Mouse (Mus musculus) forebrain, embryonic 15.5 days (tissue): ENCODE measurements around the gene Cabp2. TPM values are rescaled to one million over a fixed set of nuclear protein-coding genes. Genes with fewer than 3 reads are reported as not detected.
"Not testable (repeated sequence)": the region's sequence is repeated elsewhere in the genome, so short reads cannot be mapped to it uniquely, and the experiment has no call there.

Experiments used
- ATAC-seq: fragments of 200-750 bp; cut with Nextera tagmentation; replicated peaks from 2 replicates; pipeline ENCODE4 v1.8.0; 2017; ENCODE audit warnings: mild to moderate bottlenecking, moderate TSS enrichment, moderate library complexity
- H3K27ac ChIP-seq: fragments of 300-500 bp; sonication (generic); replicated peaks from 2 replicates; pipeline ENCODE4 v1.5.1; 2015; ENCODE audit warnings: mild to moderate bottlenecking, inconsistent platforms
- H3K27me3 ChIP-seq: fragments of 300-500 bp; sonication (generic); 2 replicates; pipeline ENCODE4 v1.6.1; 2015; ENCODE audit warnings: inconsistent platforms
- H3K36me3 ChIP-seq: fragments of 300-500 bp; sonication (generic); 2 replicates; pipeline ENCODE4 v1.6.1; 2015; ENCODE audit warnings: mild to moderate bottlenecking, inconsistent platforms
- H3K4me1 ChIP-seq: fragments of 300-500 bp; sonication (generic); 2 replicates; pipeline ENCODE4 v1.6.1; 2015; ENCODE audit warnings: inconsistent platforms
- H3K4me2 ChIP-seq: fragments of 300-500 bp; sonication (generic); replicated peaks from 2 replicates; pipeline ENCODE4 v1.6.1; 2015; ENCODE audit warnings: mild to moderate bottlenecking, inconsistent platforms
- H3K4me3 ChIP-seq: fragments of 300-500 bp; sonication (generic); 2 replicates; pipeline ENCODE4 v1.5.1; 2015; ENCODE audit warnings: mild to moderate bottlenecking, inconsistent platforms
- H3K9ac ChIP-seq: fragments of 300-500 bp; sonication (generic); replicated peaks from 2 replicates; pipeline ENCODE4 v1.6.1; 2015; ENCODE audit warnings: mild to moderate bottlenecking, inconsistent platforms
- H3K9me3 ChIP-seq: fragments of 300-500 bp; sonication (generic); 2 replicates; pipeline ENCODE4 v1.6.1; 2016; ENCODE audit warnings: inconsistent platforms
- WGBS: fragments of 180-500 bp; shearing (Covaris S2); methylation state at CpG from one replicate; pipeline ENCODE4 v1.1.7; 2015; ENCODE audit warnings: mixed read lengths; 5-methylcytosine and 5-hydroxymethylcytosine counted together
- polyA plus RNA-seq: library from polyadenylated mRNA; unstranded; fragments of >200 nt; fragmentation: Nextera tagmentation; extraction: Ambion mirVana; gene quantifications from 2 replicates; pipeline ENCODE4 v1.2.1, GENCODE M21; 2015

The Cabp2 gene
- polyA plus RNA-seq, 1 experiment from 2014 or later, result not detected

DNA sequence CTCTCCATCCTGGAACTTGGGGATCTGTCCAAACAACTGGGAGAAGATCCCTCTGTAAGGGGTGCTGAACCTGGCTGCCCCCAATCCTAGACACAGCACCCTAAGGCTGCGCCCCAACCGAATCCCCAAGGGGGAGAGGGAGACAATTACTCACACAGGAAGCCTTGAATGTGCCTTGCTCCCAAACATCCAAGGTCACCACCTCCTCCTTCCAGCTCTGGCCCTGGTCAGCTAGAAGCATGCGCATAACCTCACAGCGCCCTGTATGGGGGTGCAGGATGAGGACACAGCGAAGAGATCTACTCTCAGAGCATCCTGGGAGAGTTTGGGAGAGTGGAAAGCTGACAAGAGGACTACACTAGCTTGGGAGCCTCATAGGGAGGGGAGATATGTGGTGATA lies 22.8 kb upstream of the Cabp2 start:
- H3K9me3 ChIP-seq, result no peaks in the 10 kb centered on the region
- no peak overlapping the region for H3K9ac ChIP-seq
- H3K4me3 ChIP-seq, result no peak overlapping the region
- H3K27me3 ChIP-seq, result no peaks in the 10 kb centered on the region
- no peaks in the 10 kb centered on the region for H3K36me3 ChIP-seq
- 88% methylated on average over 5 of the region's 5 CpGs for WGBS
- ATAC-seq, result no peak
- no peak overlapping the region for H3K27ac ChIP-seq
- H3K4me2 ChIP-seq, result no peak overlapping the region
- H3K4me1 ChIP-seq, result no peaks in the 10 kb centered on the region

DNA sequence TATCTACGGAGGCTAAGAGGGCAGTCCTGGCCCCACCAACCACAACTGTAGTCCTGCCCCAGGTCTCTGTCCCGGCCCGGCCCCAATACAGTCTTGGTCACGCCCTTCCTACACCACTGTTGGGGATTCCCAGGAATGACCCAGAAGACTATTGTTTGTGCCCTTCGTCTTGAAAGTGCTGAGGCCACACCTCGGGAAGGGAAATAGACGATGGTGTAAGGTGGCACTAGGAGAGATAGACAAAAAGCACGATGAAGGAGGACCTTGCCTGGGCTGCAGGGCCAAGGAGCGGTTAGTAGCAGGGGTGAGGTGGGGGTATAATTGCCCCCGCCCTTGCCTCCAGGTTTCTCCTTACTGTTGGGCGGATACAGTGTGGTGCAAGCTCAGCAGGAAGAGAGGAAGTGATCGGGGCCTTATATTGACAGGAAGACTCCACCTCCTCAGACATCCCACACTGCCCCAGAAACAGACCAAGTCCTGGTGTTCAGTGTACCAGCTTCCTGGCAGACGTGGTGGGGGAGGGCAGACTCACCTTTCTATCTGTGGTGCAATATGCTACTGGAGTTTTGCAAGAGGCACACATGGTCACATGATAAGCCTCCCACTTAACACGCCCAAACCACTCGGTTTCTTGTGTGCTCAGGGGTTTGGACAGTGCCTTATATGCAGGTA lies 22.2 kb upstream of the Cabp2 start, which contains the start of gene Gstp3:
Gene Gstp3 (minus strand): TSS at position 501 of the 672 bp plus-strand sequence.
- Histone ChIP-seq H3K27ac (no peak within 1 kb of the TSS), H3K9ac (no peak within 1 kb of the TSS), H3K4me1 (no peaks in the 10 kb centered on the region), H3K36me3 (no peaks in the 10 kb centered on the region), H3K4me3 (no peak within 1 kb of the TSS), H3K4me2 (no peak within 1 kb of the TSS), H3K9me3 (no peaks in the 10 kb centered on the region), H3K27me3 (no peaks in the 10 kb centered on the region)
- no peak for ATAC-seq
- 84% methylated on average over 15 of the region's 15 CpGs for WGBS

DNA sequence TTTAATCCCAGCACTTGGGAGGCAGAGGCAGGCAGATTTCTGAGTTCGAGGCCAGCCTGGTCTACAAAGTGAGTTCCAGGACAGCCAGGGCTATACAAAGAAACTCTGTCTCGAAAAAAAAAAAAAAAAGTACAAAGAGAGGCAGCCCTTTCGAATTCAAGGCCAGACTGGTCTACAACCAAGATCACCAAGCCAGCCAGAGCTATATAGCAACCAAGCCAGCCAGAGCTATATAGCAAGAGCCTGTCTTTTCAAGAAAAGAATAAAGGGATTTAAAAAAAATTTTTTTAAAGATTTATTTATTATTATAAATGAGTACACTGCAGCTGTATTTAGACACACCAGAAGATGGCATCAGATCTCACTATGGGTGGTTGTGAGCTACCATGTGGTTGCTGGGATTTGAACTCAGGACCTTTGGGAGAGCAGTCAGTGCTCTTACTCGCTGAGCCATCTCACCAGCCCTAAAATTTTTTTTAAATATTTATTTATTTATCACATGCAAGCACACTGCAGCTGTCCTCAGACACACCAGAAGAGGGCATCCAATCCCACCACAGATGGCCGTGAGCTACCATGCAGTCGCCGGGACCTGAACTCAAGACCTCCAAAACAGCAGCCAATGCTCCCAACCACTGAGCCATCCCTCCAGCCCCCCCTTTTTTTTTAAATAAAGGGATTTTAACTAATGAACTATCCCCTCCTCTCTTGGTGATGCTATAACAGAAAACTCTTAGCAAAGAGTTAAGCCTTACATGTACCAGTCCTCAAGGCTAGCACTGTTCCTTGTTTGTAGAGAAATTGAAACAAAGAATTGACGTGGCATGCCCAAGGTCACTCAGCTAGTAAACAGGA lies 21.1 kb upstream of the Cabp2 start:
- not testable (repeated sequence) for H3K9me3 ChIP-seq, H3K9ac ChIP-seq, H3K4me2 ChIP-seq, H3K27me3 ChIP-seq, H3K27ac ChIP-seq, ATAC-seq, H3K4me3 ChIP-seq, H3K4me1 ChIP-seq, H3K36me3 ChIP-seq
- WGBS, result 93% methylated on average over 8 of the region's 8 CpGs

DNA sequence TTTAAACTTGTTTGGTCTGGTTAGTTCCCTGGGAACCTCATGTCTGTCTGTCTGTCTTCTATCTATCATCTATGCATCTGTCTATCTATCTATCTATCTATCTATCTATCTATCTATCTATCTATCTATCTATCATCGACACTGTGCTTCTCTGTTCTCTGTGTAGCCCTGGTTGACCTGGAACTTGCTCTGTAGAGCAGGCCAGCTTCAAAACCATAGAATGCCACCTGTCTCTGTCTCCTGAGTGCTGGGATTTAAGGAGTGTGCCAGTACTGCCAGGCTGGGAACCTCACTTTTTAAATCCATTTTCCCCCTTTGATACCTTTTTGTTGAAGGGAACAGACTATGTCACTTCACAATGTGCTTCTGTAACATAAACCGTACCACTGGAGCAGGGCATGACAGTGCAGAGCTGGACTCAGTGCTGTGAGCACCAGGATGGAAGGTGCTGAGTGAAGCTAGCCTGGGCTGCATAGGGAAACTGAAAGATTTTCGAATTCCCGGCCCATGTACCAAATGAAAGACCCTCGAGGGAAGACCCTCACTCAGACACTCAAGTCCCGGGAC lies 20.4 kb upstream of the Cabp2 start:
- Histone ChIP-seq H3K4me1 (no peaks in the 10 kb centered on the region), H3K9ac (no peak overlapping the region), H3K4me3 (no peak overlapping the region), H3K36me3 (no peaks in the 10 kb centered on the region), H3K27me3 (no peaks in the 10 kb centered on the region), H3K27ac (no peak overlapping the region), H3K9me3 (no peaks in the 10 kb centered on the region), H3K4me2 (no peak overlapping the region)
- ATAC-seq, result no peak
- 87% methylated on average over 6 of the region's 6 CpGs for WGBS

DNA sequence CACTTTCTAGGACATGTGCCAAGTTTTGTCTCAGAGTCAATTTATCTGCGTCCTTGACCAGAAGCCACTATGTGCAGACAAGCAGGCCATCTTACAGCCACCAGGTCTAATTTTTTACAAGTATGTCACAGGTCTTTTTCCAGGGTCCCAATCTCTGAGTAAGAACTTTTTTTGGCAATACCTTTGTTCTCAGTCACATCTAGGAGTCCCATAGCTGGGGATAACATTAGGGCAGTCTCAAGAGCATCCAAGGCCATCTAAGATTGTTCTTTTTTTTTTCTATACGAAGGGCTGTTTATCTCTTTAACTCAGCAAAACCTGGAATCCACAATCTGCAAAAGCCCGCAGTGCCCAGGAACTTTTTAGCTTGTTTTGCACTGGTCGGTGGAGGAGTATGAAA lies 18.0 kb upstream of the Cabp2 start:
- not testable (repeated sequence) for H3K4me3 ChIP-seq, H3K9me3 ChIP-seq

DNA sequence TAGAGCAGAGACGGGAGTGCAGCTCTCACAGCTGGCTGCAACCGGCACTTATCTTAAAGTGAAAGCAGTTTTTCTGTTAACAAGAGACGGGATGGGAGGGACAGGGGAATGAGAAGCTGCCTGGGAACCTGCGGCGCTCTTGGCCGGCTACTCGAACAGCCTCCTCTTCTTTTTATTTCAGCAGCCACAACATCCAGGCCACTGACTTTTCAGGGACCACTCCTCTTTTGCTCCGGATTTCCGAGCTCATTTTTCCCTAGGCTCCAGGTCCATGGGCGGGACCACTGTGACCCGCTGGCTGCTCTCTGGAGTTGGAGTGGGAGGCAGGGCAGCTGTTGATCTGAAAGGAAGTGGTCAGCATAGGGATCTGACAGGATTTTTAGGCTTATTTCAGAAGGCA lies 16.9 kb upstream of the Cabp2 start:
- not testable (repeated sequence) for H3K9ac ChIP-seq, H3K9me3 ChIP-seq, H3K27me3 ChIP-seq, H3K4me2 ChIP-seq, H3K4me3 ChIP-seq, H3K27ac ChIP-seq, H3K4me1 ChIP-seq, ATAC-seq, H3K36me3 ChIP-seq
- 27% methylated on average over 2 of the region's 11 CpGs for WGBS

More for the DNA sequence above, 18.0 kb upstream of the Cabp2 start:
- H3K9ac ChIP-seq, ATAC-seq, H3K27ac ChIP-seq, H3K4me2 ChIP-seq, H3K4me1 ChIP-seq, H3K36me3 ChIP-seq, H3K27me3 ChIP-seq: not testable (repeated sequence)
- WGBS, result 92% methylated on average over 3 of the region's 4 CpGs

DNA sequence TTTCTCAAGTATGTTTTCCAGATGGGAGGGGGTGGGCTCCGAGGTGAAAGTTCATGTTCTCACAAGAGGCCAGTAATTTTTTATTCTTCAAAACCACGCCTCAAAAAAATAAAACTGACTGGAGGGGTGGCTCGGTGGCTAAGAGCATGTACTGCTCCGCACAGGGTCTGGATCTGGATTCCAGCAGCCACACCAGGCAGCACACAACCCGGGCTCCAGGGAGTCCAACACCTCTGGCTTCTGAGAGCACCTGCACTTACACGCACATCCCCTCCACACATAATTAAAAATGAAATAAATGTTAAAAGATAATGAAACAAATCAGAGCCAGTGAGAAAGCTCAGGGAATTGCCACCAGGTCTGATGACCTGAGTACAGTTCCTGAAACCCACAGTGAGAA lies 15.1 kb upstream of the Cabp2 start:
- Histone ChIP-seq H3K4me2 (no peak overlapping the region), H3K4me1 (no peaks in the 10 kb centered on the region), H3K9me3 (no peaks in the 10 kb centered on the region), H3K27ac (no peak overlapping the region), H3K27me3 (no peaks in the 10 kb centered on the region), H3K4me3 (no peak overlapping the region), H3K9ac (no peak overlapping the region), H3K36me3 (no peaks in the 10 kb centered on the region)
- WGBS, result 88% methylated on average over 6 of the region's 6 CpGs
- no peak for ATAC-seq

DNA sequence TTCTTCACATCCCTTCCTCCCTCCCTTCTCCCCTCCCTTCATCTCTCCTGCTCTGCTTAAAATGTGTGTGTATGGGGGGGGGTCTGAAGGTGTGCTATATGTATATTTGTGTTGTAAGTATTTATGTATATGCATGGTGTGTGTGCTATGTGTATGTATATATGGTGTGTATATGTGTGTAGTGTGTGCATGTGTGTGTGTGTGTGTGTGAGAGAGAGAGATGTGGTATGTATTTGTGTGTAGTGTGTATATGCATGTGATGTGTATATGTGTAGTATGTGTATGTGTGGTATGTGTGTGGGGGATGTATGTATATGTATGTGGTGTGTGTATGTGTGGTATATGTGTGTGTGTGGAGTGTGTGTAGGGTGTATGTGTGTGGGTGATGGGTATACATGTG lies 14.5 kb upstream of the Cabp2 start:
- no peaks in the 10 kb centered on the region for H3K4me1 ChIP-seq
- no peak for ATAC-seq
- H3K4me2 ChIP-seq, result no peak overlapping the region
- H3K9me3 ChIP-seq, result no peaks in the 10 kb centered on the region
- H3K36me3 ChIP-seq, result no peaks in the 10 kb centered on the region
- H3K4me3 ChIP-seq, result no peak overlapping the region
- no peaks in the 10 kb centered on the region for H3K27me3 ChIP-seq
- no peak overlapping the region for H3K27ac ChIP-seq
- H3K9ac ChIP-seq, result no peak overlapping the region

DNA sequence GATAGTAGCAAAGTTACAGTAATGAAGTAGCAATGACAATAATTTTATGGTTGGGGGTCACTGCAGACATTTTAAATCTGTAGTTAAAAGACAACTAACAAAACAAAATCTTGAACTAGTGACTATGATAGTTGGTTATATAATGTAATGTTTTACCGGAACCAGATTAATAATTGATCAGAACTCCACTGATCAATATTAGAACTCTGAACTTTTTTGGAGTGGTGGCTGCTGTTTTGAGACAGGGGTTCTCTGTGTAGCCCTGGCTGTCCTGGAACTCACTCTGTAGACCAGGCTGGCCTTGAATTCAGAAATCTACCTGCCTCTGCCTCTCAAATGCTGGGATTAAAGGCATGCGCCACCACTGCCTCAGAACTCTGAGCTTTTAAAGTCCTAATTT lies 13.1 kb upstream of the Cabp2 start:
- not testable (repeated sequence) for H3K36me3 ChIP-seq, H3K27me3 ChIP-seq, H3K4me2 ChIP-seq, H3K4me3 ChIP-seq, H3K9ac ChIP-seq, ATAC-seq, H3K27ac ChIP-seq, H3K4me1 ChIP-seq, H3K9me3 ChIP-seq
- WGBS, result 96% methylated on average over 2 of the region's 2 CpGs

DNA sequence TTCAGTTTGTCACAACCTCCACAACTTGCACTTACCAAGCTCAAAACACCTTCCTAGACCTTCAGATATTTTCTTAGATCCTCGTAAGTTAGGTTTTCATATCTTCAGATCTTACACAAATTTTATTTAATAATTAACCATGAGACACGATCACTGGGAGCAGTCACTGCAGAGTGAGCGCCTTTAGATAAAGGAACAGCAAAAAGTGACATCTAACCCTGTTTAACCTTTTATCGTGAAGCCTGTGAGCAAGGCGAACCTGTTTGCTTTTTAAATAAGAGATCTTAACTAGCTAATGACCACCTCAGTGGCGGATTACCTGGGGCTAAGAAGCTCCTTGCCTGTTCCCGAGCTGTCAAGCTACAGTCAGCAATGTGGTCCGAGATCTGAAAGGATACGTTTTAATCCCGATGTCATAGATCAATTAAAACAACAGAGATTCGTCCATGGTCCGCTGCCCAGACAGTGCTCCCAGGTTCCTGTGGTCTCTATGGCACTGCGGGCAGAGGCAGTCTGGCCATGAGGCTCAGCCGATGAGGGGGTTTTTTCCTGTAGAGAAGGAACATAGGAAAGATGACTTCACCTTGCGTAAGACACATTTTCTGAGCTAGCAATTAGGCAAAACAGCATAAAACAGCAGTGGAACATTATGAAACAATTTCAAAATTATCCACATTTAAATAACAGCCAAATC lies 12.5 kb upstream of the Cabp2 start:
- Histone ChIP-seq H3K27ac (no peak overlapping the region), H3K4me1 (no peaks in the 10 kb centered on the region), H3K27me3 (no peaks in the 10 kb centered on the region), H3K9ac (no peak overlapping the region), H3K36me3 (no peaks in the 10 kb centered on the region), H3K9me3 (no peaks in the 10 kb centered on the region), H3K4me3 (no peak overlapping the region), H3K4me2 (no peak overlapping the region)
- ATAC-seq, result no peak
- WGBS, result 60% methylated on average over 15 of the region's 15 CpGs

DNA sequence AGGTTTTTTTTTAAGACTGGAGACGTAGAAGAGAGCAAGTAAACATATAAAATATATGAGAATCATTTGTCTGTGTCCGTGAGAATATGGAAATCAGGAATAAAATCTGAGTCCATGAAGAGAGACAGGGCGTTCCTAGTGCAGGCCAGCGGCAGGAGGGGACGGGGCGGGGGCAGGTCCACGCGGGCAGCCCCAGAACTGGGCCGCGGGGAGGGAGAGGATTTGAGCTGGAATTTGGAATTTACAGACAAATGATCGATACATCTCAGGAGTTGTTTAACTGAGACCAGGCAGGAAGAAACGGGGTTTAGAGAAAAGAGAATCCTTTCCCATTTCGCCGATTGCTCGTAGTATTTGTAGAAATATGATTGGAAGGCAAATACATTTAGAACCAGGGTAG lies 11.1 kb upstream of the Cabp2 start:
- Histone ChIP-seq H3K4me1 (no peaks in the 10 kb centered on the region), H3K27me3 (no peaks in the 10 kb centered on the region), H3K27ac (no peak overlapping the region), H3K36me3 (no peaks in the 10 kb centered on the region), H3K4me3 (no peak overlapping the region), H3K9me3 (no peaks in the 10 kb centered on the region), H3K9ac (no peak overlapping the region), H3K4me2 (no peak overlapping the region)
- WGBS, result 79% methylated on average over 15 of the region's 15 CpGs
- ATAC-seq, result no peak

DNA sequence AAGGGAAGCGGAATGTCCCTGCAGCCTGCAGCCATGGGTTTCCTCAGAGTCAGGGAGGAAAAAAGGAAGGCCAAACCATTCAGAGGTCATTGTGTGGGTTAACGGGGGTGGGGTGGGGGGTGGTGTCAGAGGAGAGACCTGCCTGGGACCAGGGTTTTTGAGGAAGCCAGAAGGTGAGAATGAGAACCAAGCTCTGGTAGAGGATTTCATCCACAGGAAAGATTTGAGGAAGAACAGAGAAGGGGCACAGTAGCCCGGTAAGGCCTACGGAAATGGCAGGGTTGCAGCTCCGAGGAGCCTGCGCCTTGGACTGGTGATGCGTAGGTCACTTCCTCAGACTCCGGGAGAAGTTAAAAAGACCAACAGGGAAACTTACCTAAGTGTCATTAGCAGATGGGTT lies 10.6 kb upstream of the Cabp2 start:
- H3K27ac ChIP-seq, result no peak overlapping the region
- no peaks in the 10 kb centered on the region for H3K27me3 ChIP-seq
- no peak overlapping the region for H3K9ac ChIP-seq
- 82% methylated on average over 8 of the region's 8 CpGs for WGBS
- ATAC-seq, result no peak
- H3K4me3 ChIP-seq, result no peak overlapping the region
- H3K36me3 ChIP-seq, result no peaks in the 10 kb centered on the region
- H3K4me1 ChIP-seq, result no peaks in the 10 kb centered on the region
- H3K9me3 ChIP-seq, result no peaks in the 10 kb centered on the region
- no peak overlapping the region for H3K4me2 ChIP-seq
